Mouse (Mus musculus) intestine, embryonic 15.5 days (tissue): ENCODE data around the gene Mkks. TPM values are rescaled to one million over a fixed set of nuclear protein-coding genes. Genes with fewer than 3 reads are reported as not detected.

Experiments used
- ATAC-seq: fragments of 200-750 bp; cut with Nextera tagmentation; 2 replicates; pipeline ENCODE4 v1.8.0; 2017; ENCODE audit warnings: moderate TSS enrichment, moderate library complexity
- H3K27ac ChIP-seq: fragments of 300-500 bp; sonication (generic); 2 replicates; pipeline ENCODE4 v1.5.1; 2015; ENCODE audit warnings: mild to moderate bottlenecking, inconsistent platforms
- H3K27me3 ChIP-seq: fragments of 300-500 bp; sonication (generic); replicated peaks from 2 replicates; pipeline ENCODE4 v1.6.1; 2015; ENCODE audit warnings: inconsistent platforms
- H3K36me3 ChIP-seq: fragments of 300-500 bp; sonication (generic); 2 replicates; pipeline ENCODE4 v1.6.1; 2015; ENCODE audit warnings: inconsistent platforms
- H3K4me1 ChIP-seq: fragments of 300-500 bp; sonication (generic); replicated peaks from 2 replicates; pipeline ENCODE4 v1.6.1; 2015; ENCODE audit warnings: inconsistent platforms
- H3K4me2 ChIP-seq: fragments of 300-500 bp; sonication (generic); replicated peaks from 2 replicates; pipeline ENCODE4 v1.6.1; 2015; ENCODE audit warnings: mild to moderate bottlenecking, inconsistent platforms
- H3K4me3 ChIP-seq: fragments of 300-500 bp; sonication (generic); replicated peaks from 2 replicates; pipeline ENCODE4 v1.5.1; 2015; ENCODE audit warnings: inconsistent platforms
- H3K9ac ChIP-seq: fragments of 300-500 bp; sonication (generic); 2 replicates; pipeline ENCODE4 v1.6.1; 2015; ENCODE audit warnings: inconsistent platforms
- H3K9me3 ChIP-seq: fragments of 300-500 bp; sonication (generic); 2 replicates; pipeline ENCODE4 v1.6.1; 2016; ENCODE audit warnings: inconsistent platforms
- WGBS: fragments of 180-500 bp; shearing (Covaris S2); methylation state at CpG from one replicate; pipeline ENCODE4 v1.1.7; 2015; 5-methylcytosine and 5-hydroxymethylcytosine counted together
- polyA plus RNA-seq: library from polyadenylated mRNA; unstranded; fragments of >200 nt; fragmentation: Nextera tagmentation; extraction: Ambion mirVana; gene quantifications from 2 replicates; pipeline ENCODE4 v1.2.1, GENCODE M21; 2015

Gene Mkks
- polyA plus RNA-seq, 1 experiment from 2014 or later = 18.5 TPM

GRCm38 (mm10) chr2:136832936-136833335, 58.3 kb downstream of the Mkks start:
- Histone ChIP-seq H3K4me1 (no peaks in the 10 kb centered on the region), H3K9me3 (no peaks in the 10 kb centered on the region), H3K36me3 (no peaks in the 10 kb centered on the region), H3K4me3 (no peak overlapping the region), H3K27me3 (no peaks in the 10 kb centered on the region), H3K27ac (no peak overlapping the region), H3K9ac (no peak overlapping the region), H3K4me2 (no peak overlapping the region)
- ATAC-seq = no peak
- 44% methylated on average over 3 of the region's 3 CpGs for WGBS

DNA sequence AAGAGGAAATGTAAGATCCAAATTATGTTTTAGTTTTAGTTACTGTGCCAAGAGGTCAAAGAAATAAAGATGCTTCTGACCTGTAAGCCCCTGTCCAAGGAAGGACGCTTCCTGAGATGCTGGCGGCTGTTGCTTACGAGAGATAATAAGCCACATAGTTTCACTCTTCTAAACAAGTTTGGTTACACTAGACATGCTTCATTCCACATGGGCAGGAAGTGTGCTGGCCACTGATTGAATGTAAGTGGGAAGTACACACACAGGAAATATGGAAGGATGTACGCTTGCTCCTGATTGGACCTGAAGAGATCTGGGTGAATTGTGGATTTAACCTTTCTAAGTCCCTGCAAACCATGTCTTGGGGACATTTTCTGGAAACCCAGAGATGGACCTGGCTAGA, 63.6 kb downstream of the Mkks start:
- 50% methylated on average over 4 of the region's 4 CpGs for WGBS
- Histone ChIP-seq H3K9me3 (no peaks in the 10 kb centered on the region), H3K4me2 (no peak overlapping the region), H3K4me1 (no peaks in the 10 kb centered on the region), H3K27ac (no peak overlapping the region), H3K36me3 (no peaks in the 10 kb centered on the region), H3K27me3 (no peaks in the 10 kb centered on the region), H3K9ac (no peak overlapping the region), H3K4me3 (no peak overlapping the region)
- no peak for ATAC-seq

Other genes with a start within 250 kb of the Mkks start
- gene Snap25, start 177.9 kb downstream of the Mkks start, polyA plus RNA-seq = 8.0 and 8.7 TPM in 2 replicates
- gene AL731706.2, start 5.7 kb downstream of the Mkks start, polyA plus RNA-seq = 49.3 and 58.5 TPM in 2 replicates
- 5.3 and 6.7 TPM in 2 replicates for gene Slx4ip, start 171 bp downstream of the Mkks start, polyA plus RNA-seq
- gene AL731706.1, start within 50 bp of the Mkks start, polyA plus RNA-seq = 42.5 and 45.6 TPM in 2 replicates
- 15.8 and 18.3 TPM in 2 replicates for gene Jag1, start 225.3 kb upstream of the Mkks start, polyA plus RNA-seq